In genomic region chrX:144318164-144318979, GRCm38 (mm10) we compare ENCODE assay signal across 8 mouse cellular contexts. TPM values are rescaled to one million over a fixed set of nuclear protein-coding genes. Genes with fewer than 3 reads are reported as not detected.
DNase-seq lines count a peak whose midpoint lies in the region; ATAC-seq and TF ChIP-seq lines count a peak whose summit lies in the region.

No protein-coding gene starts in this region.

- peak overlapping the region; percentile 65 for H3K4me3 ChIP-seq in forebrain, embryonic 16.5 days (replicated peaks; ENCODE audit: low read length)
- peak overlapping the region; percentile 69 for H3K4me3 ChIP-seq in lung, embryonic 16.5 days (ENCODE audit: low read length)
- H3K4me3 ChIP-seq in olfactory bulb, adult 2 months (ENCODE audit: insufficient read depth, low read depth, low read length): peak overlapping the region; percentile 77

- H3K27ac ChIP-seq in forebrain, embryonic 16.5 days (ENCODE audit: low read length): peak overlapping the region; percentile 61
- H3K27ac ChIP-seq in lung, embryonic 16.5 days (ENCODE audit: low read length): peak overlapping the region; percentile 80
- no peak overlapping the region for H3K27ac ChIP-seq in olfactory bulb, adult 2 months (ENCODE audit: insufficient read depth, low read depth, low read length)

- no peaks in the 10 kb centered on the region; the same call in 1 of the 2 replicates for H3K4me1 ChIP-seq in forebrain, embryonic 16.5 days (replicated peaks; ENCODE audit: control insufficient read depth, insufficient read depth, low read length)
- H3K4me1 ChIP-seq in lung, embryonic 16.5 days (replicated peaks; ENCODE audit: control insufficient read depth, insufficient read depth, low read length): no peaks in the 10 kb centered on the region
- H3K4me1 ChIP-seq in olfactory bulb, adult 2 months (ENCODE audit: control insufficient read depth, insufficient read depth, low read length): peaks cover 5% of the 10 kb centered on the region; the same call in 1 of the 2 replicates

- no peaks in the 10 kb centered on the region for H3K9me3 ChIP-seq in forebrain, embryonic 16.5 days (ENCODE audit: control insufficient read depth, low read length)
- no peaks in the 10 kb centered on the region for H3K9me3 ChIP-seq in lung, embryonic 16.5 days (ENCODE audit: control insufficient read depth, low read length)

- peak overlapping the region; percentile 62 for H3K9ac ChIP-seq in forebrain, embryonic 16.5 days (replicated peaks; ENCODE audit: low read depth, low read length)
- peak overlapping the region; percentile 79 for H3K9ac ChIP-seq in lung, embryonic 16.5 days (ENCODE audit: low read length)

- intact Hi-C loops in left cerebral cortex, postnatal 4 days (cut with DNase I): no loop called here
- intact Hi-C loops in left cerebral cortex, postnatal 36 days (cut with DNase I): no loop called here

- ATAC-seq in forebrain, embryonic 16.5 days: peak; percentile 83
- ATAC-seq in inflammation-experienced regulatory T-cells, adult 6 months: peak; percentile 47
- peak; percentile 81 for ATAC-seq in lung, embryonic 16.5 days (ENCODE audit: low read depth)

- H3K4me2 ChIP-seq in forebrain, embryonic 16.5 days (ENCODE audit: low read length): peak overlapping the region; percentile 86
- H3K4me2 ChIP-seq in lung, embryonic 16.5 days (ENCODE audit: low read depth, low read length): peak overlapping the region; percentile 71

- peak; percentile 21 for DNase-seq in left cerebral cortex, postnatal 4 days
- no peak for DNase-seq in left cerebral cortex, postnatal 36 days (ENCODE audit: low spot score in 2 of 2)
- peak; percentile 16 for DNase-seq in c-Kit-negative CD71-positive TER-119-positive erythroid progenitor cells, embryonic 14.5 days (ENCODE audit: low read depth, low spot score)
- peak; percentile 48 for DNase-seq in thymus, postnatal 4 days

- TF ChIP-seq POLR2A in olfactory bulb, adult 2 months (IDR thresholded peaks at IDR 0.05; ENCODE audit: insufficient read depth, low read depth, low read length): no peak

- H3K36me3 ChIP-seq in forebrain, embryonic 16.5 days (ENCODE audit: control insufficient read depth, insufficient read depth): no peaks in the 10 kb centered on the region
- no peaks in the 10 kb centered on the region for H3K36me3 ChIP-seq in lung, embryonic 16.5 days (ENCODE audit: control insufficient read depth, insufficient read depth, low read length)

- no peaks in the 10 kb centered on the region for H3K27me3 ChIP-seq in forebrain, embryonic 16.5 days (replicated peaks; ENCODE audit: control insufficient read depth, insufficient read depth, low read length)
- no peaks in the 10 kb centered on the region for H3K27me3 ChIP-seq in lung, embryonic 16.5 days (ENCODE audit: control insufficient read depth, insufficient read depth, low read depth, low read length)

- 34% methylated on average over 39 of the region's 53 CpGs for WGBS in forebrain, embryonic 16.5 days
- WGBS in lung, embryonic 16.5 days: 21% methylated on average over 44 of the region's 53 CpGs
- WGBS in olfactory bulb, adult 2 months: 19% methylated on average over 46 of the region's 53 CpGs

- TF ChIP-seq CTCF in olfactory bulb, adult 2 months (IDR thresholded peaks at IDR 0.05; ENCODE audit: insufficient read depth, low read depth, low read length): no peak

RNA-seq across cellular contexts. Expression of gene Alg13, which starts 0.8 kb away (rescaled TPM):
- total RNA-seq in left cerebral cortex, postnatal 4 days (2021): 10 to 100 TPM; 20.7 to 22.5 TPM
- 10 to 100 TPM; 10.8 to 12.0 TPM for total RNA-seq in left cerebral cortex, postnatal 36 days (2021)
- polyA plus RNA-seq in forebrain, embryonic 16.5 days (2015; fragmentation: Nextera tagmentation; extraction: Ambion mirVana): 14.6 and 15.4 TPM in 2 replicates
- 10 to 100 TPM in 1 of 3 experiments, 1 to 10 TPM in 2; 6.8 to 16.3 (median 7.3) TPM for polyA plus RNA-seq in inflammation-experienced regulatory T-cells, adult 6 months (2017; shearing (Covaris generic))
- polyA plus RNA-seq in lung, embryonic 16.5 days (2015; fragmentation: Nextera tagmentation; extraction: Ambion mirVana): 19.3 and 21.3 TPM in 2 replicates
- not detected in 2 replicates for polyA plus RNA-seq in olfactory bulb, adult 2 months (2012; ENCODE audit: insufficient read depth, insufficient read length, low replicate concordance, missing spikeins)

Comparison
In these comparisons a context has a peak if more than half of its experiments do, and no peak if none do; other contexts are left out.
1. DNase-seq: peak in left cerebral cortex, postnatal 4 days (single experiment), c-Kit-negative CD71-positive TER-119-positive erythroid progenitor cells, embryonic 14.5 days (single experiment) and thymus, postnatal 4 days (single experiment); none in left cerebral cortex, postnatal 36 days (0 of 2).
2. Peak in every context shown above with its lines, with median percentiles within 50 percentile points of each other: ATAC-seq and H3K4me3 ChIP-seq.